Mouse (Mus musculus): ENCODE measurements around the gene Rbms3.

DNA sequence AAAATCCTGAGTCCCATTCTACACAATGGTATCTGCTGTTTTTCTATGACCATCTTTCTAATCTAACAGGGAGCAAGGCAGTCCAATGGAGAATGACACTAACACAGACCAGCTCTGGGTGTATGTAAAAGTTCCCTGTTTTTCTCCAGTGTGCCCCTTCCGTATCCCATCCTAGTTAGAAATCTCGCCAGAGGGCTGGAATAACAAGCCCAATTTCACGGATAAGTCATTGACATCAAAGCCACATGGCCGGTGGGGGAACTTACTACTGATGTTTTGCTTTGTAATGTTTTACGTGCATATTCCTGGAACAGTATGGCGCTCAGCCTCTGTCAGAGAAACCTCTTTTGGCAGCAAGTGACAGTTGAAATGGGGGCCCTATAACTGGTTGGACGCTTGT, 449.1 kb downstream of the Rbms3 start:
- TF ChIP-seq CTCF (IDR thresholded peaks at IDR 0.05) (no peak), EP300 (IDR thresholded peaks at IDR 0.05) (no peak)
